Mouse (Mus musculus): Measurements from ENCODE around the gene Larp6. TPM values are rescaled to one million over a fixed set of nuclear protein-coding genes. Genes with fewer than 3 reads are reported as not detected.

The Larp6 gene
- total RNA-seq, 2 experiments from 2014 or later: 32.2 to 34.1 TPM

Other genes starting within 250 kb of the Larp6 start
- gene Thsd4, start 190.9 kb upstream of the Larp6 start, total RNA-seq (2021): 10 to 100 TPM in 1 of 2 experiments, 1 to 10 TPM in 1; 9.1 to 10.8 TPM
- 10 to 100 TPM; 71.6 to 71.7 TPM for gene Lrrc49, start 24.8 kb upstream of the Larp6 start, total RNA-seq (2021)
- gene Uaca, start 81.6 kb downstream of the Larp6 start, total RNA-seq (2021): 10 to 100 TPM in 1 of 2 experiments, 1 to 10 TPM in 1; 10.0 to 12.3 TPM

All from left cerebral cortex, postnatal 10 days (tissue).